Mouse (Mus musculus) stomach, postnatal 0 days (tissue): ENCODE data around the gene Rras2.

Source experiments
- CTCF ChIP-seq: IDR thresholded peaks from 2 replicates; pipeline ENCODE4 v1.5.1; 2016; ENCODE audit warnings: antibody characterized with exemption, low read depth, mild to moderate bottlenecking, moderate library complexity
- EP300 ChIP-seq: optimal IDR thresholded peaks from 2 replicates; pipeline ENCODE3; 2016; ENCODE audit warnings: antibody characterized with exemption

- TF ChIP-seq CTCF (no peak), EP300 (no peak)
Observed at GRCm38 (mm10) chr7:114063966-114064365, 53.6 kb downstream of the Rras2 start.
